Mouse (Mus musculus) small intestine, adult 10 weeks (tissue): Measurements from ENCODE around the gene Gm13769. TPM values are rescaled to one million over a fixed set of nuclear protein-coding genes. Genes with fewer than 3 reads are reported as not detected.

Experiments
- polyA plus RNA-seq: library from polyadenylated mRNA; stranded (reverse); fragments of 350-450 nt; fragmentation: Illumina TruSeq; extraction: RNeasy Lipid Tissue Mini Kit (QIAGEN cat#74804); gene quantifications from one replicate; pipeline ENCODE4 v1.2.3, GENCODE M21; 2014; ENCODE audit warnings: low replicate concordance

The Gm13769 gene
- not detected for polyA plus RNA-seq

DNA sequence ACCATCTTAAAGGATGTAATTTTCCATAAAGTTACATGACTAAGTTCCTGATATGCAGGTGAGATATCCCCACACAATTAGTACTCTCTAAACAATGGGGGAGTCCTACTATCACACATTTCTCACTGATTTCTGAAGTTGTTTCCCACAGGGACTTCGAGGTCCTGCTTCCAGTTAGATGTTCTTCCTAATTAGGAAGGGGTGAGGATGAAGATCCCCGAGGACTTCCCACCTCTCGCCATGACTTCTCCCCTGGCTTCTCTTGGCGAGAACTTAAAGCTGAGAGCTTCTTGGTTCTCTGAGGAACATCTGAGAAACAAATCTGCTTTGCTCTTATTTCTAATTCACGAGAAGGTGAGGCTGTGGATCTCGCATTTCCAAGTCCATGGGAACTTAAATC is at the start of gene Gm13769:
Gene Gm13769, plus strand, starts transcription at position 301 of the 400 bp plus-strand sequence.

GRCm38 (mm10) chr2:90292741-90293140 is 29.3 kb upstream of the Gm13769 start, which contains the start of gene Olfr1272:
Gene Olfr1272 (minus strand): TSS chr2:90292841.

Other genes with a start within 250 kb of the Gm13769 start
- not detected for gene Olfr1269, start 200.8 kb upstream of the Gm13769 start, polyA plus RNA-seq
- not detected for gene Olfr32, start 179.9 kb upstream of the Gm13769 start, polyA plus RNA-seq
- not detected for gene Olfr1270, start 169.1 kb upstream of the Gm13769 start, polyA plus RNA-seq
- not detected for gene Olfr1506, start 97.7 kb upstream of the Gm13769 start, polyA plus RNA-seq
- not detected for gene Olfr142, start 64.6 kb upstream of the Gm13769 start, polyA plus RNA-seq
- not detected for gene Olfr1271, start 51.2 kb upstream of the Gm13769 start, polyA plus RNA-seq
- gene Olfr1272, start 29.4 kb upstream of the Gm13769 start, polyA plus RNA-seq = not detected
- gene Olfr1274-ps, start 76.5 kb downstream of the Gm13769 start, polyA plus RNA-seq = not detected